Mouse (Mus musculus): ENCODE data around the gene Htr5b.

Gene Htr5b

GRCm38 (mm10) chr1:121528399-121528720 is at the start of gene Htr5b:
Gene Htr5b, minus strand, starts transcription at chr1:121528465.
- no peak for DNase-seq (ENCODE audit: low read depth, low spot score)

GRCm38 (mm10) chr1:121577491-121577890 is 49.2 kb upstream of the Htr5b start:
- DNase-seq (ENCODE audit: low read depth, low spot score): no peak

- peak; percentile 58 for DNase-seq (ENCODE audit: low read depth, low spot score)
These were observed 42.3 kb upstream of the Htr5b start for GRCm38 (mm10) chr1:121570522-121570921.

- DNase-seq (ENCODE audit: low read depth, low spot score): peak; percentile 90
These were observed 39.5 kb upstream of the Htr5b start, which contains the start of gene Ddx18 for GRCm38 (mm10) chr1:121567521-121568489. Gene Ddx18, minus strand, starts transcription at chr1:121567989.

GRCm38 (mm10) chr1:121557861-121558260 is 29.6 kb upstream of the Htr5b start:
- DNase-seq (ENCODE audit: low read depth, low spot score): no peak

GRCm38 (mm10) chr1:121551457-121551835 is 23.2 kb upstream of the Htr5b start:
- DNase-seq (ENCODE audit: low read depth, low spot score): no peak

- DNase-seq (ENCODE audit: low read depth, low spot score): no peak
These were observed 22.7 kb upstream of the Htr5b start for GRCm38 (mm10) chr1:121550801-121551456.

- DNase-seq (ENCODE audit: low read depth, low spot score): no peak
These were observed 21.2 kb upstream of the Htr5b start for GRCm38 (mm10) chr1:121549456-121549855.

- no peak for DNase-seq (ENCODE audit: low read depth, low spot score)
These were observed 20.4 kb upstream of the Htr5b start for GRCm38 (mm10) chr1:121548667-121549066.

GRCm38 (mm10) chr1:121546844-121547243 is 18.6 kb upstream of the Htr5b start:
- no peak for DNase-seq (ENCODE audit: low read depth, low spot score)

- DNase-seq (ENCODE audit: low read depth, low spot score): no peak
These were observed 12.1 kb upstream of the Htr5b start for GRCm38 (mm10) chr1:121540361-121540760.

GRCm38 (mm10) chr1:121531439-121531838 is 3.2 kb upstream of the Htr5b start:
- DNase-seq (ENCODE audit: low read depth, low spot score): no peak

- DNase-seq (ENCODE audit: low read depth, low spot score): no peak
These were observed 1.0 kb upstream of the Htr5b start for GRCm38 (mm10) chr1:121529286-121529685.

GRCm38 (mm10) chr1:121527600-121528398 is 466 bp downstream of the Htr5b start:
- DNase-seq (ENCODE audit: low read depth, low spot score): no peak

- DNase-seq (ENCODE audit: low read depth, low spot score): no peak
These were observed 1.2 kb downstream of the Htr5b start for GRCm38 (mm10) chr1:121527061-121527460.

GRCm38 (mm10) chr1:121518609-121519008 is 9.7 kb downstream of the Htr5b start:
- no peak for DNase-seq (ENCODE audit: low read depth, low spot score)

GRCm38 (mm10) chr1:121511966-121512365 is 16.3 kb downstream of the Htr5b start:
- no peak for DNase-seq (ENCODE audit: low read depth, low spot score)

- DNase-seq (ENCODE audit: low read depth, low spot score): no peak
These were observed 17.1 kb downstream of the Htr5b start for GRCm38 (mm10) chr1:121511186-121511585.

GRCm38 (mm10) chr1:121510420-121511140 is 17.7 kb downstream of the Htr5b start:
- DNase-seq (ENCODE audit: low read depth, low spot score): no peak

- DNase-seq (ENCODE audit: low read depth, low spot score): no peak
These were observed 19.5 kb downstream of the Htr5b start for GRCm38 (mm10) chr1:121508729-121509128.

GRCm38 (mm10) chr1:121497093-121497492 is 31.2 kb downstream of the Htr5b start:
- DNase-seq (ENCODE audit: low read depth, low spot score): no peak
